Mouse (Mus musculus): Measurements from ENCODE around the gene Sema4a.

- TF ChIP-seq CTCF (IDR thresholded peaks at IDR 0.05; ENCODE audit: extremely low read depth, insufficient read length, insufficient replicate concordance, low read depth, low read length) (no peak), POLR2A (IDR thresholded peaks at IDR 0.05; ENCODE audit: low read depth, low read length) (peak; percentile 81)
Observed at GRCm38 (mm10) chr3:88409741-88410644, 51.0 kb downstream of the Sema4a start, which contains the start of gene Pmf1.
